Mouse (Mus musculus) layer of hippocampus, postnatal 36 days (tissue): ENCODE data around the gene Ust. TPM values are rescaled to one million over a fixed set of nuclear protein-coding genes. Genes with fewer than 3 reads are reported as not detected.

Experiments used
- DNase-seq, 2 experiments: peaks; one replicate each; pipeline ENCODE4 v3.0.0; 2022
- total RNA-seq, 2 experiments: library from RNA; stranded (reverse); gene quantifications; 2 replicates each; pipeline ENCODE4 v1.2.3; 2021

The Ust gene
- total RNA-seq, 2 experiments from 2014 or later: 65.9 to 68.1 TPM

GRCm38 (mm10) chr10:8427671-8428364, 90.8 kb downstream of the Ust start:
- no peak for DNase-seq

- no peak for DNase-seq
Measured at GRCm38 (mm10) chr10:8419496-8420009, 99.1 kb downstream of the Ust start.

GRCm38 (mm10) chr10:8415474-8415873, 103.2 kb downstream of the Ust start:
- DNase-seq: no peak

GRCm38 (mm10) chr10:8415036-8415435, 103.6 kb downstream of the Ust start:
- DNase-seq: no peak

DNA sequence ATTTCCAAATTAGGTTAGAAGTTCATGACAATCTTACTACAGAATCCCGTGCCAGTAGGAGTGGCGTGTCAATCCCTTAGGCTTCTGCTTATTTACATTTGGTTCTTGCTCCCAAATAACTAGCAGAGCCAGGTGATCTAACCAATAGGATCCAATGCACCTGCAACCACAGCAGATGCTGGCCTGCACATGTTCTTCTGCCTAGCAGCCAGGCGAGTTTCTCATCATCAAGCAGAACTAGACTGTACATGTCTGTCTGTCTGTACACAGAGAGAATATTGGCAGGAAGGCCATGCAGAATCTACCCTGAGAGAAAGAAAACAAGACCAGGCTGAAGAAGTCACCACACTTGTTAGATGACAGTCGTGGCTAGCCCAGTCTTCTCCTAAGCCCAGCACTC, 113.5 kb downstream of the Ust start:
- no peak for DNase-seq

DNA sequence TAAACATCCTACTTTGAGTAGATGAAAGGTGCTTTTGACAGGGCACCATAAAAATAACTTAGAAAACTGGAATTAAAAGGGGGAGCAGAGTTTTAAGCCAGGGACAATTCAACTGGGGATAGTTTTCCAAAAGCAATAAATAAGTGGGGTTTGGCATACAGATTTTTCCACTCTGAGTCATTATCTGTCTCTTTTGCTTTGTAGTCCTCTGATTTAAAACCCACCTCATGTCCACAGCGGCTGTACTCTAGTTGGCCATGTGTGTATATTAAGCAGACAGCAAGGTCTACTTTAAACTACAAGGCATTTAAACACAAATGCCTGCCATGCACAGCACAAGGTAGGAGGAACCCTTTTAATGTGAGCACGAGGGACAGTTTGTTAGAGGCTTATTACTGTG, 126.4 kb downstream of the Ust start:
- DNase-seq: no peak

DNA sequence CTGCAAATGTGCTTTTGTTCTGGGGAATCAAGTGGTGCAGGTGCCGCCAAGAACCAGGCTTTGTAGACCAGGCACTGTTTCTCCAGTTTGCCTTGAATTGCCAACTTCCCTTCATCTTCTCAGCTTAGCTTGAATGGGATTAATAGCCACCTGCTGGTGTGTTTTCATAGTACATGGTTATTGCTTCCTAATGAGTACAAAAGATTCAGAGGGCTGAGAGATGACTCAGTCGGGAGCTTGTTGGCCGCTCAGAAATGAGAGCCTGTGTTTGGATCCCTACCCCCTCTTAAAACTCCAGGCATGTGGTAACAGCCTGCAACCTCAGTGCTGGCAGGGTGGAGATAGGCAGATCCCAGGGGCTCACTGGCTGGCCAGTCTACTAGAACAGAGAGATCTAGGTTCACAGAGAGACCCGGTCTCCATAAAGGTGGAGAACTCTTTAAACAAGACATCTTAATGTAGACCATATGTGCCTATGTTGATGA, 127.3 kb downstream of the Ust start:
- DNase-seq: peak; percentile 30 to 41

DNA sequence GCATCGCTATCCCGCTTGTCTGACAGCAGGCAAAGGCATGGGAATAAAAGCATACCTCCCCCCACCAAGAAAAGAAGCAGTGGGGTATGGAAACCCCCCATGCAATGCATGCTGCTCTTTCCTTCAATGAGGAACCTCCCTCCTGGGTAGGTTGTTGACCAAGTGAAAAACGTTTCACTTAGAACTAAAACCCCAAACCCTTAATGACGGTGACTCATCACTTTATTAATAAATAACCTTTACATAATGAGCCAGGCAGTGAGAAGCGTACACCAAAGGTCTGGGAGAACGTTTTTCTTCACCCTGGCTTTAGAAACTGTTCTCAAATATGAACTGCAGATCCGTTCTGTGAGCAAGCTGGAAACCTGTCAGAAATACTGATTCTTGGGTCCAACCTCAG, 130.4 kb downstream of the Ust start:
- DNase-seq: no peak

DNA sequence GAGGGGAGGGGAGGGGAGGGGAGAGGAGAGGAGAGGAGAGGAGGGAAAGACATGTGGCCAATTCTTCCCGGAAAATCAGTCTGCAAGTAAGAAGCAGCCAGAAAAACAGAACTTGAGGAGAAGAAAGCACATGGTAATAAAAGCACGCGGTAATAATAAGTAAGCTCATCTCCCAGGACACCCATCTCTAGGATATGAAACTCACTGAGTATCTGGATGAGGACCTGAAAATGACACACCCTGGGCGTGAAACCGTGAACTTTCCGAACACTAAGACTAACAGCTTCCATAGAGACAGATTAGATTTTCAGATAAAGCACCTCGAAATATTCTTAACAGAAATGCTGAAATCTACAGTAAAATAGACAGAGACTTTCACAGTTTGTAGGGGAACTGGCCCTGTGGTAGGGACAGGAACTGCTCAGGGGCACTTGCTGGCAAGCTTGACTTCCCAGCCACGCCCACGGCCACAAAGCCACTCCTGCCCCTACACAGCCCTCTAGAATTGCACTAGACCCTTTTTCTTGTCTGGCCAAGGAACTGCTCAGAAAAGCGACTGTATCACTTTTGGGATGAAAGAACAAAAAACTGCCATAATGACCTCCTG, 148.6 kb downstream of the Ust start:
- no peak for DNase-seq

DNA sequence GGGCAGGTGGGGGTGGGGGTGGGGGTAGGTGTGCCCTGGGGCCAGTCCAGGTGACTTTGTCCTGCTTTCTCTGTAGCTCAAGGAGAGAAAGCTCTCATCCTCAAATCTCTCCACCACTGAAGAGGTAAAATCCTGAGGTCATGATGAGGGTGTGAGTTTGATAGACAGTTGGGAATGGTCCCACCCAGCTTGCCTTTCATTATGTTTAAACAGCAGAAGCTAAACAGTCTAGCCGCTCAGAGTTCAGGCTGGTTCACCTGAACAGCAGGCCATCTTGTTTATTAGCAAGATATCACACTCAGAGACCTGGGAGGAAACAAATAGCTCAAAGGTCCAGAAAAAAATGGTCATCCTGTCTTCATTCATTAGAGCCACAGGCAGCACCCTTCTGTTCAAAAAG, 152.8 kb downstream of the Ust start:
- DNase-seq: no peak

DNA sequence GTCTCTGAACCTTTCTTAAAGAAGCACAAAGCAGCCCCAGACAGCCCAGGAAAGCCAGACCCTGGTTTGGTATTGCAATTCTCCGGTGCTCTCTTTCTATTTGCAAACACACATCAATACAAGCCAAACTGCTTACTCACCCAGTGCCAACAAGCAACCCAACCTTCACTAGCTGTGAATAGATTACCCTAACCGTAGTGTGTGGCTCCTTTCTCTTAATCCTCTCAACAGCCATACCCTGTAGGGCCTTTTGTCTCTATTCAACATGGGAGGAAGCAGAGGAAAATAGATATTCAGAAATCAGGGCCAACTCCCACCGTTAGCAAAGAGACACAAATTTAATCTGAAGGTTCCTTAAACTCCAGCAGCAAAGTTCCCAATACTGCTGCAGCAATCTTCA, 154.4 kb downstream of the Ust start:
- no peak for DNase-seq

DNA sequence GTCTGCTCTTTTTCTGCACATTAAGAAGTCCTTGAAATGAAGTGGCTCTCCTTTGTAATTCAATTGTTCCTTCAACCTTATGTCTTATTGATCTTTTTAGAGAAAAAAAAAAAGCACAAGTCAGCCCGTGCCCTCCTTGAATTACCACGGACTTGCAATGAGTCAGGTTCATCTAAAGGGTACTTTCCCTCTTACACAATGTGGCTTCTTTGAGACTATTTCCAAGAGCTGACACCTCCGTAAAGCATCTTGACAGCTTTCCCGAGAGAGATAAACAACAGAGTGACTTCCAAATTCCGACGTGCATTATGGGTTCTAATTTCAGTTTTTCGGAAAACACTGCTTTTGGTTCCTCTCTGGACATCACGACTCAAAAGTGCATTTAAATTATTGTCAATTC, 155.3 kb downstream of the Ust start:
- DNase-seq: no peak

- no peak for DNase-seq
Measured at GRCm38 (mm10) chr10:8358286-8359045, 160.2 kb downstream of the Ust start.

- no peak for DNase-seq
Measured at GRCm38 (mm10) chr10:8353534-8353933, 165.1 kb downstream of the Ust start.

GRCm38 (mm10) chr10:8350626-8351025, 168.0 kb downstream of the Ust start:
- DNase-seq: no peak

GRCm38 (mm10) chr10:8347497-8347896, 171.1 kb downstream of the Ust start:
- no peak for DNase-seq

- no peak for DNase-seq
Measured at GRCm38 (mm10) chr10:8342556-8342955, 176.1 kb downstream of the Ust start.

DNA sequence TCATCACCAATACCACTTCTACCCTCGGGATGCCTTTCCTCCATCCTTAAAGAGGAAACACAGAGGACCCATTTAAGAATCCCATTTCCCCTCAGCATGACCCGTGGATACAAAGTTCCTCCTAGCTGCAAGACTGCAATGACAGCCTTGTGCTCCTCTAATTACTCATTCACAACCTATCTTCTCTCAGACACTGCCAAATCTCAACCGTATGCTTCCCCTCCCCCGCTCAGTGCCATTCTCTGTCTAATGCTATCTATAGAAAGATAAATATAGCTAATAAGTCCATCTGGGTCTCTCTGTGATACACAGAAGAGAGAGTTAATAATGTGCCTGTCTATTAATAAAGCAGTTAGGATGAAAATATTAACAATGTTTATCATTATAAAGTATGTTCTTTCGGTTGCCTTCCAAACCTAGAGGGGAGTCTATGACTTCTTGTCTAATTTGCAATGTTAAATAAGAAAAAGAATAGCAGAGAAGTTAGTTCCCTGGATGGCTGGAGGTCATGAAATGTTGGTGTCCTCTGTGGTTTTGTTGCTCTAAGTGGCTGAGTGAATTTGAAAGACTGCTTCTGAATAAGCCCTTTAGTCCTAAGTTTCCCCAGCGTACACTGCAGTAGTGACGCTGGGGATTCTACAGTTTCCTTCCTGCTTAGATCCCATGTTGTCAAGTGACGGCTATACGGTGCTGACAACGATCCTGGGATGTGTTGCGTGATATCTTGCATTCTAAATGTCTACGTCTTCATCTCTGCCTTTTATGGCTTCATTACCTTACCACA, 178.8 kb downstream of the Ust start:
- DNase-seq: no peak

DNA sequence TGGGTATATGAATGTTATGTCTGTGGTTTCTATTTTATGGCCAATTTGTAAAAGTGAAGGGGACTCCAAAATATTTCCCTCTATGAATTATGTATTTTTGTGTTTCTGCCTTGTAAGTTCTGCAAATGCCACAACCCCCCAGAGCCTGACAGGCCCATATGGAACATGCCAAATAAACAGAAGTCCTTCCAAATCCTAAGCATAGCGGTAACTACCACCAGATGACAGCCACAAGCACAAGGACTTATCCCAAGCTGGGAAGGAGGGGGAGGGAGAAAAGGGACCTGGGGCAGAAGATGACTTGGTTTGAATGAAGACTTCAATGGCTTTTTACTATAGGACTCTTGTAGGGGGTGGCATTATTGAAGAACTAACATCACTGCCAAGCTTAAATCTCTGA, 182.0 kb downstream of the Ust start:
- DNase-seq: no peak

- DNase-seq: no peak
Measured at GRCm38 (mm10) chr10:8330958-8331357, 187.7 kb downstream of the Ust start.

DNA sequence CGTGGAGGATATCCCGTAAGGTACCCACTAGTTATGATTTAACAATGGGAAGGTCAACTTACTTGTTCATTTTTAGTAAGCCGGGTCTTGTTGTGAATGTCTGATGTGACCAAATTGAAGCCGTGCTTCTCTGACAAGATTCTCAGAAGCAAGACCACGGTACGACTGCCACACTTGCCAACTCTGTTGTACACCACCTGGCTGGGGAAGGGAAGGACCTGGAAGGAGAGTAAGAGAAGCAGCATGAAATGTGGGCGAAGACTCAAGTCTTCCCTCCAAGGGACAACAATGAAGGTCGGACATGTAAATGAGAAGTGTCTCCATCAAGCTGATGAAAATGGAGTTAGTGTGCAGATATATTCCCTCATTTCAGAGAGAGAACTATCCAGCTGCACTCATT, 188.6 kb downstream of the Ust start:
- no peak for DNase-seq

DNA sequence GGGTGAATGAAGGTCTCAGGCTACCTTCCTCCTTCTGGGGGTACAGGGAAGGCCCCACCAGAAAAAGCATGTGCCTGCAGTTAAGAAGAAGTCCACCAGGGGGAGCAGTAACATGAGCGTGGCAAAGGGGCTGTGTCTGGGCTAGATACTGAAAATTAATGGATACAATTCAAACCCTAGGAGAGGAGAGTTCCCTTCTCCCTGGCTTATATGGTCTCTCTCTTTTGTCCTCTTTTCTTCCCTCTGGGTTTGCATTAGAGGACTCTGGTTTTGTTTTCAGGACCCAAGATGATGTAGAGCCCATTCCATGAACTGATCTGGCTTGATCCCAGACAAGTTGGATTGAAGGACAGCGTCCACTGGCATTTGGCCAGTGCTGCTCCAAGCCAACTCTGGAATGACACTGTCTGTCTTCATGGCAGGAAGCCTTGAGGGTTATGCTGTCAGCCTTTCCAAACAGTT, 195.3 kb downstream of the Ust start:
- DNase-seq: peak; percentile 54 to 64
